In the genomic region with DNA sequence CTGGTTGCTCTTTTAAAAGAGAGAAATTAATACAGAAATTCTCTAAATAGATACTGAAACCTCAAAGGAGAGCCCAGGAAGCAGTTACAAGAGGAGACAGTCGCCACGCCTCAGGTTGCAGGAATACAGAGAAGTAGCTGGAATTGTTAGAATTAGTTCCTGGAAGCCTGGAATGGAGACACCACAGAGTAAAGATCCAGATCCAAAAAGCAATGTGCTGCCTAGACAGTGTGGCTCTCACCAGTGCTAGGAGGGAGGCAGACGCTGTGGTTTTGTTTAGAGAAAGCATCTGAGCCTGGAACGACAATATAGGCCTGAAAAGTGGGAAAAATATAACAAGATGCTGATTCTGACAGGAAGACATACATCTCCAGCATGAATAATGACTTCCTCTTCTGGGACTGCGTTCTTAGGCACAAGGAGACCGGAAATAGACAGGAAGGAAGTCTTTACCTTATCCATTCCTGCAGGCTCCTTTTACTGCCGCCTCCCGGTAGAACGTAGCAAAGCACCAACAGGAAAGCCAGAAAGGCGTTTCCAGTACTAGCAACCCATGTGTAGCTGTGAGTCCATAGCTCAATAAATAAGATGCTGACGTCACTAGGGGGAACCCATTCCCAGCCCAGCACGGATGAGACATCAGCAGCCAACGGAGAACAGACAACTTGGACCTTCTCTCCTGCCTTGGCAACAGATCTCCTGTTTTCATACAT, we compare ENCODE assay signal across 9 mouse cellular contexts. TPM values are rescaled to one million over a fixed set of nuclear protein-coding genes. Genes with fewer than 3 reads are reported as not detected.
DNase-seq lines count a peak whose midpoint lies in the region; ATAC-seq lines count a peak whose summit lies in the region.
"Had no signal": no experiment of that assay in that cellular context is flagged by ENCODE, and none has a peak within 500 bp of the region (broad histone marks: within the 10 kb centered on the region; RNA-seq: fewer than 3 reads in every experiment).

No protein-coding gene starts in this region.

- H3K36me3 ChIP-seq in intestine, embryonic 16.5 days (ENCODE audit: control insufficient read depth, insufficient read depth, low read length), result no peaks in the 10 kb centered on the region
- H3K36me3 ChIP-seq in forebrain, embryonic 16.5 days (ENCODE audit: control insufficient read depth, insufficient read depth), result no peaks in the 10 kb centered on the region
- H3K36me3 ChIP-seq in hindbrain, embryonic 16.5 days (ENCODE audit: control insufficient read depth, insufficient read depth, low read length), result no peaks in the 10 kb centered on the region

- H3K9ac ChIP-seq in intestine, embryonic 16.5 days (ENCODE audit: low read depth, low read length), result no peak overlapping the region
- H3K9ac ChIP-seq in forebrain, embryonic 16.5 days (replicated peaks; ENCODE audit: low read depth, low read length), result no peak overlapping the region
- H3K9ac ChIP-seq in hindbrain, embryonic 16.5 days (ENCODE audit: low read depth, low read length), result no peak overlapping the region

- no peak overlapping the region for H3K27ac ChIP-seq in intestine, embryonic 16.5 days (ENCODE audit: low read length)
- H3K27ac ChIP-seq in forebrain, embryonic 16.5 days (ENCODE audit: low read length), result no peak overlapping the region
- H3K27ac ChIP-seq in hindbrain, embryonic 16.5 days (ENCODE audit: low read depth, low read length), result no peak overlapping the region

- no peak overlapping the region for H3K4me3 ChIP-seq in intestine, embryonic 16.5 days (ENCODE audit: low read length)
- H3K4me3 ChIP-seq in forebrain, embryonic 16.5 days (replicated peaks; ENCODE audit: low read length), result no peak overlapping the region
- H3K4me3 ChIP-seq in hindbrain, embryonic 16.5 days (ENCODE audit: low read length), result no peak overlapping the region
- H3K4me3 ChIP-seq: erythroblast, embryonic 14.5 days had no signal

- DNase-seq in embryo, embryonic 11 days, result peak; percentile 35
- DNase-seq in embryo, embryonic 10 days (ENCODE audit: low spot score), result no peak
- DNase-seq in lung, postnatal 14 days, result peak; percentile 24
- DNase-seq in cerebellum, adult 18-20 months, result no peak

- H3K4me2 ChIP-seq in intestine, embryonic 16.5 days (ENCODE audit: low read depth, low read length), result no peak overlapping the region
- no peak overlapping the region for H3K4me2 ChIP-seq in forebrain, embryonic 16.5 days (ENCODE audit: low read length)
- no peak overlapping the region for H3K4me2 ChIP-seq in hindbrain, embryonic 16.5 days (ENCODE audit: low read length)

- H3K27me3 ChIP-seq in intestine, embryonic 16.5 days (replicated peaks; ENCODE audit: control insufficient read depth, insufficient read depth, low read length), result no peaks in the 10 kb centered on the region
- no peaks in the 10 kb centered on the region for H3K27me3 ChIP-seq in forebrain, embryonic 16.5 days (replicated peaks; ENCODE audit: control insufficient read depth, insufficient read depth, low read length)
- H3K27me3 ChIP-seq in hindbrain, embryonic 16.5 days (replicated peaks; ENCODE audit: control insufficient read depth, insufficient read depth, low read length), result no peaks in the 10 kb centered on the region

- peak; percentile 75 for ATAC-seq in CD4-positive, CD25-positive, alpha-beta regulatory T cell, adult 4 months
- ATAC-seq in intestine, embryonic 16.5 days, result peak; percentile 52
- no peak for ATAC-seq in forebrain, embryonic 16.5 days
- no peak for ATAC-seq in hindbrain, embryonic 16.5 days

- H3K4me1 ChIP-seq in intestine, embryonic 16.5 days (ENCODE audit: control insufficient read depth, insufficient read depth, low read length), result peaks cover 9% of the 10 kb centered on the region
- H3K4me1 ChIP-seq in forebrain, embryonic 16.5 days (replicated peaks; ENCODE audit: control insufficient read depth, insufficient read depth, low read length), result no peaks in the 10 kb centered on the region
- no peaks in the 10 kb centered on the region for H3K4me1 ChIP-seq in hindbrain, embryonic 16.5 days (ENCODE audit: control insufficient read depth, insufficient read depth, low read depth, low read length)

- no peaks in the 10 kb centered on the region for H3K9me3 ChIP-seq in intestine, embryonic 16.5 days (ENCODE audit: control insufficient read depth, low read length)
- H3K9me3 ChIP-seq in forebrain, embryonic 16.5 days (ENCODE audit: control insufficient read depth, low read length), result no peaks in the 10 kb centered on the region
- H3K9me3 ChIP-seq in hindbrain, embryonic 16.5 days (ENCODE audit: control insufficient read depth, low read length), result no peaks in the 10 kb centered on the region

- 46% methylated on average over 13 of the region's 13 CpGs for WGBS in intestine, embryonic 16.5 days
- WGBS in forebrain, embryonic 16.5 days, result 76% methylated on average over 13 of the region's 13 CpGs
- 67% methylated on average over 13 of the region's 13 CpGs for WGBS in hindbrain, embryonic 16.5 days

RNA-seq across cellular contexts. Expression of gene Sfrp2, which starts 59.4 kb away (rescaled TPM):
- 1 to 10 TPM; 7.2 to 9.0 TPM for polyA plus RNA-seq in CD4-positive, CD25-positive, alpha-beta regulatory T cell, adult 4 months (2017; shearing (Covaris generic))
- polyA plus RNA-seq in intestine, embryonic 16.5 days (2015; fragmentation: Nextera tagmentation; extraction: Ambion mirVana), result 56.2 and 58.9 TPM in 2 replicates
- 33.4 and 44.9 TPM in 2 replicates for polyA plus RNA-seq in forebrain, embryonic 16.5 days (2015; fragmentation: Nextera tagmentation; extraction: Ambion mirVana)
- 42.8 and 50.8 TPM in 2 replicates for polyA plus RNA-seq in hindbrain, embryonic 16.5 days (2015; fragmentation: Nextera tagmentation; extraction: Ambion mirVana)
- polyA plus RNA-seq: erythroblast, embryonic 14.5 days had no signal

Comparison
In these comparisons a context has a peak if more than half of its experiments do, and no peak if none do; other contexts are left out.
1. DNase-seq: peak in embryo, embryonic 11 days (single experiment) and lung, postnatal 14 days (single experiment); none in embryo, embryonic 10 days (single experiment) and cerebellum, adult 18-20 months (0 of 2).
2. ATAC-seq: peak in CD4-positive, CD25-positive, alpha-beta regulatory T cell, adult 4 months (single experiment) and intestine, embryonic 16.5 days (single experiment); none in forebrain, embryonic 16.5 days (single experiment) and hindbrain, embryonic 16.5 days (single experiment).